Mouse (Mus musculus): ENCODE measurements around the gene Fnbp1. TPM values are rescaled to one million over a fixed set of nuclear protein-coding genes. Genes with fewer than 3 reads are reported as not detected.
"Not testable (repeated sequence)": the region's sequence is repeated elsewhere in the genome, so short reads cannot be mapped to it uniquely, and the experiment has no call there.

Gene Fnbp1
- polyA plus RNA-seq, 1 experiment from 2014 or later = 17.7 TPM

DNA sequence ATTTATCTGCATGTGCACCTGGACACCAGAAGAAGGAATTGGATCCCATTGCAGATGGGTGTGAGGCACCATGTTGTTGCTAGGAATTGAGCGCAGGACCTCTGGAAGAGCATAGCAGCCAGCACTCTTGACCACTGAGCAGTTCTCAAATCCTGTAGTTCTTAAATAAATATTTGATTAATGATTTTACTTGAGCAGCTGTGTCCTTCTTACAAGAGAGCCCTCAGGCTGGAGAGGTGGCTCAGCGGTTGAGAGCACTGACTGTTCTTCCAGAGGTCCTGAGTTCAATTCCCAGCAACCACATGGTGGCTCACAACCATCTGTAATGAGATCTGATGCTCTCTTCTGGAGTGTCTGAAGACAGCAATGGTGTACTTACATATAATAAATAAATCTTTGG lies 25.8 kb upstream of the Fnbp1 start:
- peaks cover 58% of the 10 kb centered on the region for H3K36me3 ChIP-seq
- not testable (repeated sequence) for H3K9me3 ChIP-seq; H3K4me3 ChIP-seq; H3K27me3 ChIP-seq (ENCODE audit: insufficient read depth, poor library complexity, severe bottlenecking); H3K27ac ChIP-seq; DNase-seq (ENCODE audit: low spot score)
- WGBS = 91% methylated on average over 2 of the region's 2 CpGs
- H3K4me1 ChIP-seq = peaks cover 35% of the 10 kb centered on the region

DNA sequence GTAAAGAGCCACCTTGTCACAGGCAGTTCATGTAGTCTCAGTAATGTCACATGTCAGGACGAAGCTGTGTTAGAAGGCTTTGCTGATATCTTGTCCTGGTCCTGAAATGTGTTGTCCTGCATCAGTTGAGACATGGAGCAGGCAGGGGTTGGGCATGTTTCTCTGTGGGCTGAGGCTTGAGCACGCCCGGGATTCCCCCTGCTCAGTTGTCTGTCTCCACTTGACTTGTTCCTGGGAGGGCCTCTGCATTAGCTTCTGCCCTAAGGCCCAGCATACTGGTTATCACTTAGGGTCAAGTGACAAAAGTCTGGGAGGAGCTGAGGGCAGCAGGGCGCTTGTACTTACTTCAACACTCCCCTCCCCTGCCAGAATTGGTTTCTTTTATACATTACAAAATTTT lies 23.7 kb upstream of the Fnbp1 start:
- Histone ChIP-seq H3K4me3 (peak overlapping the region; percentile 34), H3K4me1 (peaks cover 37% of the 10 kb centered on the region)
- WGBS = 13% methylated on average over 4 of the region's 4 CpGs

GRCm38 (mm10) chr2:31164841-31165455 lies 23.1 kb upstream of the Fnbp1 start:
- Histone ChIP-seq H3K4me3 (peak overlapping the region; percentile 34), H3K9me3 (no peaks in the 10 kb centered on the region), H3K4me1 (peaks cover 43% of the 10 kb centered on the region), H3K27ac (peak overlapping the region; percentile 87), H3K36me3 (peaks cover 32% of the 10 kb centered on the region), H3K27me3 (ENCODE audit: insufficient read depth, poor library complexity, severe bottlenecking) (no peaks in the 10 kb centered on the region)
- 7% methylated on average over 5 of the region's 5 CpGs for WGBS
- DNase-seq (ENCODE audit: low spot score) = peak; percentile 86

More for the DNA sequence above, 23.7 kb upstream of the Fnbp1 start:
- Histone ChIP-seq H3K36me3 (peaks cover 38% of the 10 kb centered on the region), H3K9me3 (no peaks in the 10 kb centered on the region), H3K27me3 (ENCODE audit: insufficient read depth, poor library complexity, severe bottlenecking) (no peaks in the 10 kb centered on the region), H3K27ac (peak overlapping the region; percentile 87)
- DNase-seq (ENCODE audit: low spot score) = peak; percentile 78

GRCm38 (mm10) chr2:31163361-31164118 lies 21.7 kb upstream of the Fnbp1 start:
- H3K4me3 ChIP-seq = no peak overlapping the region
- DNase-seq (ENCODE audit: low spot score) = no peak
- peaks cover 18% of the 10 kb centered on the region for H3K36me3 ChIP-seq
- WGBS = 64% methylated on average over 11 of the region's 11 CpGs
- no peaks in the 10 kb centered on the region for H3K9me3 ChIP-seq
- H3K27ac ChIP-seq = peak overlapping the region; percentile 87
- no peaks in the 10 kb centered on the region for H3K27me3 ChIP-seq (ENCODE audit: insufficient read depth, poor library complexity, severe bottlenecking)
- peaks cover 54% of the 10 kb centered on the region for H3K4me1 ChIP-seq

- H3K9me3 ChIP-seq = no peaks in the 10 kb centered on the region
- no peak overlapping the region for H3K4me3 ChIP-seq
- 85% methylated on average over 4 of the region's 4 CpGs for WGBS
- no peaks in the 10 kb centered on the region for H3K27me3 ChIP-seq (ENCODE audit: insufficient read depth, poor library complexity, severe bottlenecking)
- 0 out of 2 replicates have a peak, but pooled peaks cover 3% of the 10 kb centered on the region for H3K36me3 ChIP-seq
- peaks cover 65% of the 10 kb centered on the region for H3K4me1 ChIP-seq
- no peak for DNase-seq (ENCODE audit: low spot score)
- H3K27ac ChIP-seq = 0 out of 2 replicates have a peak overlapping the region, but pooled peaks have one; percentile 29
These were observed 19.8 kb upstream of the Fnbp1 start for GRCm38 (mm10) chr2:31161620-31162019.

GRCm38 (mm10) chr2:31160147-31160920 lies 18.5 kb upstream of the Fnbp1 start:
- 58% methylated on average over 10 of the region's 10 CpGs for WGBS
- Histone ChIP-seq H3K4me1 (peaks cover 60% of the 10 kb centered on the region), H3K36me3 (0 out of 2 replicates have a peak, but pooled peaks cover 2% of the 10 kb centered on the region), H3K27me3 (ENCODE audit: insufficient read depth, poor library complexity, severe bottlenecking) (no peaks in the 10 kb centered on the region), H3K9me3 (no peaks in the 10 kb centered on the region), H3K27ac (no peak overlapping the region), H3K4me3 (no peak overlapping the region)
- DNase-seq (ENCODE audit: low spot score) = no peak

DNA sequence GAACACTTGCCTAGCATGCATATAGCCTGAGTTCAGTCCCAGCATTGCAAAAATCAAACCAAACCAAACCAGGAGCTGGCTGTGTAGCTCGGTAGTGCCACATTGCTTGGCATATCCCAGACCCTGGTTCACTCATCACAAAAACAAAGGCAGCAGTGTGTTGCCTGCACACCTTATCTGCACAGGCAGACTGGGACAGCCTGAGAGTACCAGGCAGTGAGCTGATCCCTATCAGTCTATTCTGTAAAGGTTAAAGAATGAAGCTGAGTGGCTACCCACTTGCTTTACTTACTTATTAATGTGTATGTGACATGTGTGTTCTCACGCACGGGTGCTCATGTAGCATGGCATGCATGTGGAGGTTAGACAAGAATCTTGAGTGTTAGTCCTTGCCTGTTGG lies 15.0 kb upstream of the Fnbp1 start:
- Histone ChIP-seq H3K4me1 (peaks cover 47% of the 10 kb centered on the region), H3K4me3 (no peak overlapping the region), H3K36me3 (0 out of 2 replicates have a peak, but pooled peaks cover 2% of the 10 kb centered on the region), H3K9me3 (no peaks in the 10 kb centered on the region), H3K27me3 (ENCODE audit: insufficient read depth, poor library complexity, severe bottlenecking) (no peaks in the 10 kb centered on the region), H3K27ac (no peak overlapping the region)
- WGBS = 73% methylated on average over 3 of the region's 3 CpGs
- no peak for DNase-seq (ENCODE audit: low spot score)

GRCm38 (mm10) chr2:31151892-31152812 lies 10.3 kb upstream of the Fnbp1 start, which contains the start of gene Gpr107:
Gene Gpr107 (plus strand): TSS chr2:31152316.
- WGBS = under 1% methylated on average over 53 of the region's 53 CpGs
- peak within 1 kb of the TSS; percentile 100 for H3K4me3 ChIP-seq
- H3K4me1 ChIP-seq = peaks cover 29% of the 10 kb centered on the region
- H3K27ac ChIP-seq = peak within 1 kb of the TSS; percentile 96
- H3K9me3 ChIP-seq = no peaks in the 10 kb centered on the region
- H3K36me3 ChIP-seq = peaks cover 32% of the 10 kb centered on the region
- H3K27me3 ChIP-seq (ENCODE audit: insufficient read depth, poor library complexity, severe bottlenecking) = no peaks in the 10 kb centered on the region
- DNase-seq (ENCODE audit: low spot score) = peak; percentile 94

DNA sequence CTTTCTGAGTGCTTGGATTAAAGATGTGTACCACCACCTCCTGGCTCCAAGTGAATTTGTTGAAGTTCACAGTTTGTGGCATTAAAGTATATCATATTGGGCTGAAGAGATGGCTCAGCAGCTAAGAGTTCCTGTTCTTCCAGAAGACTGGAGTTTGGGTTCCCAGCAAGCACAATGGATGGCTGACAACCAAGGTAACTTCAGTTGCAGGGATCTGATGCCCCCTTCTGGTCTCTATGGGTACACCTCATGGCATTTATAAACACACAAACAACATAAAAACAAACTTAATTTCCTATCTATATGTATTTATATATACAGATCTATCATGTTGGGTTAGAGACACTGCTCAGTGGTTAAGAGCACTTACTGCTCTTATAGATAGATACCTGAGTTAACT lies 9.0 kb upstream of the Fnbp1 start:
- Histone ChIP-seq H3K4me3 (no peak overlapping the region), H3K9me3 (no peaks in the 10 kb centered on the region), H3K36me3 (peaks cover 43% of the 10 kb centered on the region), H3K27me3 (ENCODE audit: insufficient read depth, poor library complexity, severe bottlenecking) (no peaks in the 10 kb centered on the region), H3K4me1 (peaks cover 21% of the 10 kb centered on the region), H3K27ac (no peak overlapping the region)
- DNase-seq (ENCODE audit: low spot score) = no peak

DNA sequence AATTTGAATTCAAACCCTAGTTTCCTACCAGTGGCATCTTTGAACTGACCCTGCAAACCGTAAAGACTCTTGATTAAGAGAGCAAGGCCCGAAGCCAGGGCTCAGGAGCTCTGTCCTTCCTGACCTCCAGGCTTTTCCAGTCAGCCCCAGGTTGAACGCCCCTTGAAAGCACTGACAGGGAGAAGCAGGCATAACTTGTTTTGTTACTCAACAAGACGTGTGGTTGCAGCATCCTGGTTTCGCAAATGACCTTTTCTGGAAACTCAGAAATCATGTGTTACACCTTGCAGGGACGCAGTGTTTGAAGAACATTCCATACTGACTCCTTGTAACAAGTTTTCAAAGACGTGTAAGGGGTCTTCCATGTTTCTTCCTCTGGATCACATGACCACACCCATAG lies 5.2 kb upstream of the Fnbp1 start:
- 85% methylated on average over 7 of the region's 7 CpGs for WGBS

DNA sequence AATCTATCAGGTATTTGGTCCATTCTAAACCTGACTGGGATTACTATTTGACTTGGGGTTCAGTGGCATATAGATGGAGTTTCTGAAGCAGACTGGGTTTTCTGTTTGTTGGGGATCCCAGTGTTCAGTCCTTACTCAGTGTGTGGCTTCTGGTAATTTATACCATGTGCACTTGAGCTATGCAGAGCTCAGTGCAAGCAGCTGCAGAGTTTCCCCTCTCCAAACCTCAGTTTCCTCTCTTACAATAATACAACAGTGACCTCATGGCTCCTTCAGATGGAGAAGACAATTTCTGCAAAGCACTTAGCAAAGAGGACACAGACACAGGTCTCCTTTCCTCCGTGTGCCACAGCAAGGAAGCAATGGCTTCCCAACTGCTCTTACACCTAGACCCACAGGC lies 3.1 kb upstream of the Fnbp1 start:
- no peak overlapping the region for H3K27ac ChIP-seq
- WGBS = 52% methylated on average over 1 of the region's 1 CpGs

More for the DNA sequence above, 5.2 kb upstream of the Fnbp1 start:
- Histone ChIP-seq H3K9me3 (no peaks in the 10 kb centered on the region), H3K27ac (no peak overlapping the region), H3K27me3 (ENCODE audit: insufficient read depth, poor library complexity, severe bottlenecking) (no peaks in the 10 kb centered on the region), H3K36me3 (peaks cover 48% of the 10 kb centered on the region), H3K4me3 (no peak overlapping the region), H3K4me1 (peaks cover 29% of the 10 kb centered on the region)
- DNase-seq (ENCODE audit: low spot score) = no peak

More for the DNA sequence above, 3.1 kb upstream of the Fnbp1 start:
- peaks cover 39% of the 10 kb centered on the region for H3K4me1 ChIP-seq
- no peak overlapping the region for H3K4me3 ChIP-seq
- H3K9me3 ChIP-seq = no peaks in the 10 kb centered on the region
- no peak for DNase-seq (ENCODE audit: low spot score)
- peaks cover 39% of the 10 kb centered on the region for H3K36me3 ChIP-seq
- no peaks in the 10 kb centered on the region for H3K27me3 ChIP-seq (ENCODE audit: insufficient read depth, poor library complexity, severe bottlenecking)

All from heart, embryonic 10.5 days (tissue).